Mouse (Mus musculus) lung, adult 2 months (tissue): ENCODE data around the gene Crip1. TPM values are rescaled to one million over a fixed set of nuclear protein-coding genes. Genes with fewer than 3 reads are reported as not detected.

Experiments
- DNase-seq: peaks from one replicate; pipeline ENCODE4 v3.0.0; 2022
- H3K4me1 ChIP-seq: fragments of 200-500 bp; 2 replicates; pipeline ENCODE4 v1.6.1; 2011; ENCODE audit warnings: low read length; ENCODE audit not compliant: control insufficient read depth, insufficient read depth
- H3K4me3 ChIP-seq: fragments of 200-500 bp; replicated peaks from 2 replicates; pipeline ENCODE3; 2011; ENCODE audit warnings: low read depth, mild to moderate bottlenecking, control low read depth, low read length; ENCODE audit errors: extremely low read depth
- CTCF ChIP-seq: fragments of 200-500 bp; IDR thresholded peaks from 2 replicates; pipeline ENCODE4 v1.5.1; 2011; ENCODE audit warnings: mild to moderate bottlenecking, low read length, control low read depth; ENCODE audit not compliant: insufficient read depth
- POLR2A ChIP-seq: fragments of 200-500 bp; IDR thresholded peaks from 2 replicates; pipeline ENCODE4 v1.6.1; 2011; ENCODE audit warnings: low read depth, mild to moderate bottlenecking, control low read depth, low read length, borderline replicate concordance; ENCODE audit errors: extremely low read depth
- WGBS: fragments of 180-500 bp; shearing (Covaris S2); methylation state at CpG from one replicate; pipeline ENCODE4 v1.1.7; 2018; 5-methylcytosine and 5-hydroxymethylcytosine counted together
- polyA plus RNA-seq: library from polyadenylated mRNA; depleted of rRNA; stranded (reverse); fragments of >200 nt; gene quantifications from 2 replicates; pipeline ENCODE4 v1.2.3, GENCODE M21; 2012

The Crip1 gene
- polyA plus RNA-seq, 1 experiment: 1,492 TPM

DNA sequence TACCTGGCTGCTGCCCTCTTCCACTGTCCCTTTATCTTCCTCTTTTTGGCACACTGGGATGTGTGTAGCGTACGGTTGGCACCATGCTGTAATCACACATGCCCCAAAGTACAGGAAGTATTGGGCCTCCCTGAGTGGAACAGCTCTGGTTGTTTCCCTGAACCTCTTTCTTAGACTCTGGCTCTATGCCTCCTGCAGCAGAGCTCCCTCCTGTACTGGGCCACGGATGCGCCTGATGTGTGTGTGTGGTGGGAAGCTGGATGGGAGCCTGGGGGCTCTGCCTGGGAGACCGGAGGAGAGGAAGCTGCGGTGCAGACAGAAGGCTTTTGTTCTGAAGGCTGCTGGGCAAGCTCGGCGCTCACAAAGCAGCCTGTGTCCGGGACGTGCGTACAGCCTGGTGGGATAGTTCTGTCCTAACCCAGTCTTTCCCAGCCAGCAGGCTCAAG is 17.5 kb downstream of the Crip1 start:
- no peak overlapping the region for H3K4me3 ChIP-seq
- DNase-seq: no peak
- TF ChIP-seq CTCF: no peak
- TF ChIP-seq POLR2A: no peak
- no peaks in the 10 kb centered on the region for H3K4me1 ChIP-seq
- WGBS: 86% methylated on average over 11 of the region's 11 CpGs

GRCm38 (mm10) chr12:113168031-113168536 is 22.0 kb downstream of the Crip1 start:
- 70% methylated on average over 9 of the region's 9 CpGs for WGBS
- DNase-seq: no peak

DNA sequence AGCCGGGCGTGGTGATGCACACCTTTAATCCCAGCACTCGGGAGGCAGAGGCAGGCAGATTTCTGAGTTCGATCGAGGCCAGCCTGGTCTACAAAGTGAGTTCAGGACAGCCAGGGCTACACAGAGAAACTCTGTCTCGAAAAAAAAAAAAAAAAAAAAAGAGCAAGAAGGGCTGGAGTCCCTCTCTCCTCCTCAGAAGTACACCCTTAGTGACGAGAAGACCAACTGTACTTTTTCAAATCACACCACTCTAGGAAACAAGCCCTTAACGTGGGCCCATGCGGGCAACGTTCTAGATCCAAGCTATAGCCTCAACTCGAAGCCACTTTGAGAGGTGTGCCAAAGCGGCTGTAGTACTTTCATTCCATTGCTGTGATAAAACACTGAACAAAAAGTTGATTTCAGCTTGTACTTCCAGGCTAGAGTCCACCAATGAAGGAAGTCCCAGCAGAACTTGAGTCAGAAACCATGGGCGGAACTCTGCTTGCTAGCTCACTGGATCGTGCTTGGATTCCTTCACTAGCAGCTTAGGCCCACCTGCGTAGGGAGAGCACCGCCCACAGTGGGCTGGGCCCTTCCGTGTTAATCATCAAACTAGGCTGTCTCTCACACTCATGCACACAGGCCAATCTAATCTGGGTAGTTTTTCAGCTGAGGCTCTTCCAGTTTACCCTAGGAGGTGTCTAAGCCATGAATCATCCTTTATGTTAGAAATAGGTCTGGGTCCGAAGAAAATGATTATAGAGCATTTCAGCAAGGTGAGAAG is 31.0 kb downstream of the Crip1 start:
- no peak for DNase-seq
- Histone ChIP-seq H3K4me1 (no peaks in the 10 kb centered on the region), H3K4me3 (no peak overlapping the region)
- TF ChIP-seq CTCF (no peak), POLR2A (no peak)
- 83% methylated on average over 18 of the region's 18 CpGs for WGBS

More at GRCm38 (mm10) chr12:113168031-113168536, 22.0 kb downstream of the Crip1 start:
- no peak for TF ChIP-seq POLR2A
- no peak for TF ChIP-seq CTCF
- Histone ChIP-seq H3K4me3 (no peak overlapping the region), H3K4me1 (no peaks in the 10 kb centered on the region)

GRCm38 (mm10) chr12:113181020-113181419 is 34.9 kb downstream of the Crip1 start:
- WGBS: 44% methylated on average over 4 of the region's 4 CpGs

GRCm38 (mm10) chr12:113184945-113185344 is 38.8 kb downstream of the Crip1 start:
- WGBS: 68% methylated on average over 5 of the region's 5 CpGs
- no peak for TF ChIP-seq CTCF
- TF ChIP-seq POLR2A: no peak
- Histone ChIP-seq H3K4me1 (peaks cover 3% of the 10 kb centered on the region; the same call in 1 of the 2 replicates), H3K4me3 (no peak overlapping the region)
- no peak for DNase-seq

More at GRCm38 (mm10) chr12:113181020-113181419, 34.9 kb downstream of the Crip1 start:
- H3K4me3 ChIP-seq: no peak overlapping the region
- no peak for DNase-seq
- TF ChIP-seq POLR2A: no peak
- TF ChIP-seq CTCF: no peak
- no peaks in the 10 kb centered on the region for H3K4me1 ChIP-seq

DNA sequence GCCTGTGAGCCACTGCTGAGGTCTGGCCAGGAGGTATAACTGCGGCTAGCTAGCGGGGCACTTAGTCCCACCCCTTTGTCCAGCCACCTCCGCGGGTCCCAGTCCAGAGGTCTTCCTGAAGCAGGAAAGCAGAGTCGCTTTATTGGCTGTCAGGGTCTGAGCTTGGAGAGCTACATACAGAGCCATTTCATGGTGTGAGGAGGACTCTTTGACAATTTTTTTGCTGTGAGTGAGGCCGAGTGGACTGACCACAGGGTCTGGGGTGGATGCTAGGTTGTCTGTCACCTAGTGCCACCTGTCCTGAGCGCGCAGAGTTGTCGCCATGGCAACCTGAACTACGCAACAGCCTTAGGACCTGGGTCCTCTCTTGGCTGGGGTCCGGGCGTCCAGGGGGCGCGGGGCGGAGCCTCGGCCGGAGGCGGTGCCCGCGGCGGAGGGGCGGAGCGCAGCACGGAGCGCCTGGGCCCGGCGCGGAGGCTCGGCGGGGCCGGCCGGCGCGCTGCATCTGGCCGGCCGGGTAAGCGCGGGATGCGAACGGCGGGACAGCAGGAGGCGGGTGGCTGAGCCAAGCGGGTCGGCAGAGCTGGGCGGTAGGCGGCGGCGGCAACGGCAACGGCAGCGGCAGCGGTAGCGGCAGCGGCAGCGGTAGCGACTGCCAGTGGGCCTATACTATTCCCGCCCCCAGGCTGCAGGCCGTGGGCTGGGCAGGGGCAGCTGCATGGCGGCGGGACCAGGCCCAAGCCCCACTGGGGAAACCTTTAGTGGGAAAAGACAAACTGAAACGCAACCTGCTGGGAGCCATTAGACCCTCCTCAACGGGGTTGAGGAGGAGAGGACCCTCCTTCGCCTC is 39.6 kb downstream of the Crip1 start, which contains the start of gene Tmem121:
Gene Tmem121 (plus strand): TSS at position 489 of the 850 bp plus-strand sequence.
- no peak for DNase-seq
- no peak within 1 kb of the TSS for H3K4me3 ChIP-seq
- peaks cover 3% of the 10 kb centered on the region; the same call in 1 of the 2 replicates for H3K4me1 ChIP-seq
- 4% methylated on average over 62 of the region's 63 CpGs for WGBS
- TF ChIP-seq POLR2A: no peak
- TF ChIP-seq CTCF: no peak

DNA sequence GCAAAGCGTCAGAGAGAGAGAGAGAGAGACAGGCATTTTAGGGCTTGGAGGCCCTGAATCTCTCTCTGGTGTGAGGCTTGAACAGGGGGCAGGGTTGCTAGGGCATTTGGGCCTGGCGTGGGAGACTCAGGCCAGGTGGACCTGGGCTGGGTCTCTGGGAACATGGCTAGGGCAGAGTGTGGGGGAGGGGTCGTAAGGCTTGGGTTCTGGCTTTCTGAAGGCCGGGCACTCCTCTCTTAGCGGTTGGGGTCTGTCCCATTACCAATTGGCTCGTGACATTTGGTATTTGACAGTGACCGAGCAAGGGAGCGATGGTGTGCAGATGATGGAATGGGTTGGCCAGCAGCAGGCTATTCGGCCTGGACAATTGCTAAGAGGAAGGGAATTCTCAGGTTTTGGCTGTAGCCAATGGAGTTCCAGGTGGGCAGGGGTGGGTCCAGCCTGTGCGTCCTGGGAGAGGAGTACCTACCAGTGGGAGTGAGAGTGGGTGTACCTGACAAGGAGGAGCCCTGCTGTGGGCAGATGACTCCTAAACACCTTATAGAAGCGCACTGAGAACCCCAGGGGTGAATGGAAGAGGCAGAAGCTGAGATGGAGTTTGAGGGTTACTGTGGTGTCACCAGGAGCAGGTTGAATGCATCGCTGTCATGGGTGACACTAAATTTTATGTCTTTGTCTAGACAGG is 40.4 kb downstream of the Crip1 start:
- TF ChIP-seq POLR2A (no peak), CTCF (no peak)
- no peak for DNase-seq
- Histone ChIP-seq H3K4me3 (no peak overlapping the region), H3K4me1 (peaks cover 3% of the 10 kb centered on the region; the same call in 1 of the 2 replicates)
- WGBS: 44% methylated on average over 12 of the region's 12 CpGs

GRCm38 (mm10) chr12:113187011-113187375 is 40.9 kb downstream of the Crip1 start:
- DNase-seq: no peak
- H3K4me1 ChIP-seq: peaks cover 3% of the 10 kb centered on the region; the same call in 1 of the 2 replicates
- WGBS: 65% methylated on average over 4 of the region's 4 CpGs
- H3K4me3 ChIP-seq: no peak overlapping the region
- TF ChIP-seq CTCF: no peak
- TF ChIP-seq POLR2A: no peak
